Mouse (Mus musculus): ENCODE results near the gene Anapc11. TPM values are rescaled to one million over a fixed set of nuclear protein-coding genes. Genes with fewer than 3 reads are reported as not detected.

The Anapc11 gene
- polyA plus RNA-seq, 1 experiment from 2014 or later: 178 TPM

DNA sequence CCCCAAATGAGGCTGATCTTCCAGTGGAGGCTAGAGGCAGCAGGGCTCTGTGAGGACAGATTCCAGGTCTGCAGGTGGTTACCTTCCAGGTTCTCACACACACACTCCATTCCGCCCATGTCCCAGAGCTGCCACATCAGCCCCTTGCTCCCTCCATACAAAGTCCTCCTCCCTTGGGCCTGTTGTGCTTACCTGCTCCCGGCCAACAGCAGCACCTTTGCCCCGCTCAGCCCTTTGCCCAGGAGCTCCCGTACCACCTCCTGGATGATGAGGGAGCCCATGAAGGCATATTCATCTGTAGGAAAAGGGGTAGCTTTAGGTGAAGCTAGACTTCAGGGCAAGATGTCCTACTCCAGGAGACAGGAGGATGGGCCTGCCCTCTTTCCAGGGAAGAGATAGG lies 59.1 kb downstream of the Anapc11 start:
- 82% methylated on average over 4 of the region's 4 CpGs for WGBS
- Histone ChIP-seq H3K36me3 (no peaks in the 10 kb centered on the region), H3K4me3 (replicated peaks) (no peak overlapping the region), H3K27me3 (replicated peaks) (peaks cover 61% of the 10 kb centered on the region), H3K4me1 (replicated peaks) (peaks cover 20% of the 10 kb centered on the region), H3K4me2 (replicated peaks) (no peak overlapping the region), H3K9ac (no peak overlapping the region), H3K27ac (no peak overlapping the region), H3K9me3 (no peaks in the 10 kb centered on the region)
- ATAC-seq: no peak

Other genes starting within 250 kb of the Anapc11 start
- gene Actg1, start 249.9 kb upstream of the Anapc11 start, polyA plus RNA-seq (2015; fragmentation: Nextera tagmentation; extraction: Ambion mirVana): 2,607 and 2,658 TPM in 2 replicates
- gene Fscn2, start 236.9 kb upstream of the Anapc11 start, polyA plus RNA-seq (2015; fragmentation: Nextera tagmentation; extraction: Ambion mirVana): 0.18 TPM in 1 of 2 replicates, not detected in the other
- 24.2 and 29.4 TPM in 2 replicates for gene Faap100, start 219.7 kb upstream of the Anapc11 start, polyA plus RNA-seq (2015; fragmentation: Nextera tagmentation; extraction: Ambion mirVana)
- gene Nploc4, start 160.7 kb upstream of the Anapc11 start, polyA plus RNA-seq (2015; fragmentation: Nextera tagmentation; extraction: Ambion mirVana): 26.6 and 28.9 TPM in 2 replicates
- gene Tspan10, start 155.8 kb upstream of the Anapc11 start, polyA plus RNA-seq (2015; fragmentation: Nextera tagmentation; extraction: Ambion mirVana): not detected in 2 replicates
- gene Pde6g, start 144.9 kb upstream of the Anapc11 start, polyA plus RNA-seq (2015; fragmentation: Nextera tagmentation; extraction: Ambion mirVana): 0.18 and 0.34 TPM in 2 replicates
- 16.4 and 18.2 TPM in 2 replicates for gene Oxld1, start 140.4 kb upstream of the Anapc11 start, polyA plus RNA-seq (2015; fragmentation: Nextera tagmentation; extraction: Ambion mirVana)
- 27.6 and 31.3 TPM in 2 replicates for gene Ccdc137, start 140.3 kb upstream of the Anapc11 start, polyA plus RNA-seq (2015; fragmentation: Nextera tagmentation; extraction: Ambion mirVana)
- gene Arl16, start 130.8 kb upstream of the Anapc11 start, polyA plus RNA-seq (2015; fragmentation: Nextera tagmentation; extraction: Ambion mirVana): 34.7 and 36.5 TPM in 2 replicates
- gene Mrpl12, start 113.8 kb upstream of the Anapc11 start, polyA plus RNA-seq (2015; fragmentation: Nextera tagmentation; extraction: Ambion mirVana): 222 and 231 TPM in 2 replicates
- gene Slc25a10, start 106.6 kb upstream of the Anapc11 start, polyA plus RNA-seq (2015; fragmentation: Nextera tagmentation; extraction: Ambion mirVana): 79.1 and 90.1 TPM in 2 replicates
- 0.58 and 0.67 TPM in 2 replicates for gene Gcgr, start 67.7 kb upstream of the Anapc11 start, polyA plus RNA-seq (2015; fragmentation: Nextera tagmentation; extraction: Ambion mirVana)
- 135 and 142 TPM in 2 replicates for gene Mcrip1, start 48.7 kb upstream of the Anapc11 start, polyA plus RNA-seq (2015; fragmentation: Nextera tagmentation; extraction: Ambion mirVana)
- not detected in 2 replicates for gene Ppp1r27, start 47.3 kb upstream of the Anapc11 start, polyA plus RNA-seq (2015; fragmentation: Nextera tagmentation; extraction: Ambion mirVana)
- gene P4hb, start 25.2 kb upstream of the Anapc11 start, polyA plus RNA-seq (2015; fragmentation: Nextera tagmentation; extraction: Ambion mirVana): 992 and 1,107 TPM in 2 replicates
- gene Arhgdia, start 16.8 kb upstream of the Anapc11 start, polyA plus RNA-seq (2015; fragmentation: Nextera tagmentation; extraction: Ambion mirVana): 559 and 611 TPM in 2 replicates
- 406 and 459 TPM in 2 replicates for gene Alyref, start 56 bp upstream of the Anapc11 start, polyA plus RNA-seq (2015; fragmentation: Nextera tagmentation; extraction: Ambion mirVana)
- 2.7 and 3.6 TPM in 2 replicates for gene Npb, start 10.1 kb downstream of the Anapc11 start, polyA plus RNA-seq (2015; fragmentation: Nextera tagmentation; extraction: Ambion mirVana)
- gene Pcyt2, start 19.5 kb downstream of the Anapc11 start, polyA plus RNA-seq (2015; fragmentation: Nextera tagmentation; extraction: Ambion mirVana): 250 and 306 TPM in 2 replicates
- gene Sirt7, start 26.8 kb downstream of the Anapc11 start, polyA plus RNA-seq (2015; fragmentation: Nextera tagmentation; extraction: Ambion mirVana): 40.1 and 42.2 TPM in 2 replicates
- 26.9 and 28.5 TPM in 2 replicates for gene Mafg, start 35.2 kb downstream of the Anapc11 start, polyA plus RNA-seq (2015; fragmentation: Nextera tagmentation; extraction: Ambion mirVana)
- 26.4 TPM in 2 replicates for gene Pycr1, start 45.3 kb downstream of the Anapc11 start, polyA plus RNA-seq (2015; fragmentation: Nextera tagmentation; extraction: Ambion mirVana)
- gene Myadml2, start 49.7 kb downstream of the Anapc11 start, polyA plus RNA-seq (2015; fragmentation: Nextera tagmentation; extraction: Ambion mirVana): not detected in 2 replicates
- 1.6 and 3.0 TPM in 2 replicates for gene Notum, start 62.8 kb downstream of the Anapc11 start, polyA plus RNA-seq (2015; fragmentation: Nextera tagmentation; extraction: Ambion mirVana)
- gene Aspscr1, start 74.6 kb downstream of the Anapc11 start, polyA plus RNA-seq (2015; fragmentation: Nextera tagmentation; extraction: Ambion mirVana): 96.0 and 103 TPM in 2 replicates
- gene Cenpx, start 115.3 kb downstream of the Anapc11 start, polyA plus RNA-seq (2015; fragmentation: Nextera tagmentation; extraction: Ambion mirVana): 163 and 170 TPM in 2 replicates
- gene Lrrc45, start 115.5 kb downstream of the Anapc11 start, polyA plus RNA-seq (2015; fragmentation: Nextera tagmentation; extraction: Ambion mirVana): 42.0 and 45.4 TPM in 2 replicates
- gene Rac3, start 123.0 kb downstream of the Anapc11 start, polyA plus RNA-seq (2015; fragmentation: Nextera tagmentation; extraction: Ambion mirVana): 34.2 and 35.8 TPM in 2 replicates
- gene Dcxr, start 128.9 kb downstream of the Anapc11 start, polyA plus RNA-seq (2015; fragmentation: Nextera tagmentation; extraction: Ambion mirVana): 31.3 and 41.7 TPM in 2 replicates
- 0.79 and 2.4 TPM in 2 replicates for gene Cbr2, start 133.7 kb downstream of the Anapc11 start, polyA plus RNA-seq (2015; fragmentation: Nextera tagmentation; extraction: Ambion mirVana)
- 6.8 and 10.3 TPM in 2 replicates for gene Hmga1b, start 164.4 kb downstream of the Anapc11 start, polyA plus RNA-seq (2015; fragmentation: Nextera tagmentation; extraction: Ambion mirVana)
- 33.1 and 36.5 TPM in 2 replicates for gene Rfng, start 185.8 kb downstream of the Anapc11 start, polyA plus RNA-seq (2015; fragmentation: Nextera tagmentation; extraction: Ambion mirVana)
- 170 and 184 TPM in 2 replicates for gene Gps1, start 185.9 kb downstream of the Anapc11 start, polyA plus RNA-seq (2015; fragmentation: Nextera tagmentation; extraction: Ambion mirVana)
- gene Dus1l, start 198.0 kb downstream of the Anapc11 start, polyA plus RNA-seq (2015; fragmentation: Nextera tagmentation; extraction: Ambion mirVana): 76.5 and 82.1 TPM in 2 replicates
- 48.8 and 54.3 TPM in 2 replicates for gene Fasn, start 226.1 kb downstream of the Anapc11 start, polyA plus RNA-seq (2015; fragmentation: Nextera tagmentation; extraction: Ambion mirVana)

Measured in intestine, embryonic 15.5 days (tissue).